Mouse (Mus musculus): ENCODE data around the gene Glb1l2. TPM values are rescaled to one million over a fixed set of nuclear protein-coding genes. Genes with fewer than 3 reads are reported as not detected.

Gene Glb1l2
- polyA plus RNA-seq, 1 experiment from 2014 or later: 2.9 TPM

DNA sequence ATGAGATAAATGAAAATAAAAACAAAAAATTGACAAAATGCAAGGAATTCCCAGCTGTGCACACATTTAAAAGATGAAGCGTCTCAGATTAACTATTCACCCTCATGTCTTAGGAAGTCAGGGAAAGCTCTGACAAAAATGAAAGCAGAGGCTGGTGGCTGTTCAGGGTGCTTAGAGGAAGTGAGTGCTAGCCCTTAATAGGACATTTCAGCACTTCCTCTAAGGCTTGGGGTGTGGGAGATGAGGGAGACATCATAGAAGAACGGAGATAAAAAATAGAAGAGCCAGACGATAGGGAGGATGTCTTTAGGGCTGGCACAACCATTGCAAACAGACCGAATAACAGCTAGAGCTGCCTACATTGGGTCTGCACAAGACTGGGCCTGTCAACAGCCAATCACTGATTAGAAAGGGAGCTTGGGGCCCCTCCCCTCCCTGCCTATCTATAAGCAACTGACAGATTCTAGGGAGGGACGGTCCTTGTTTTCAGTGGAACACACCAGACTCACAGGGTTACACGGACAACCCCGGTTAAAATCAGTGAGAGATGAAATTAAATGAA lies 22.8 kb downstream of the Glb1l2 start:
- Histone ChIP-seq H3K9ac (ENCODE audit: low read length) (no peak overlapping the region), H3K4me3 (ENCODE audit: low read depth, low read length) (no peak overlapping the region), H3K36me3 (ENCODE audit: control insufficient read depth, insufficient read depth, low read length) (no peaks in the 10 kb centered on the region), H3K4me2 (ENCODE audit: low read length) (no peak overlapping the region), H3K4me1 (ENCODE audit: control insufficient read depth, insufficient read depth, low read length) (no peaks in the 10 kb centered on the region), H3K9me3 (replicated peaks; ENCODE audit: control insufficient read depth, low read length) (no peaks in the 10 kb centered on the region), H3K27ac (ENCODE audit: low read depth, low read length) (no peak overlapping the region), H3K27me3 (replicated peaks; ENCODE audit: control insufficient read depth, insufficient read depth, low read length) (no peaks in the 10 kb centered on the region)
- DNase-seq (ENCODE audit: low spot score) (peak; percentile 24), ATAC-seq (peak; percentile 54; the same call in 1 of the 2 replicates)
- 64% methylated on average over 7 of the region's 7 CpGs for WGBS

GRCm38 (mm10) chr9:26778421-26778820 lies 27.8 kb downstream of the Glb1l2 start:
- 93% methylated on average over 7 of the region's 7 CpGs for WGBS
- H3K4me1 ChIP-seq (ENCODE audit: control insufficient read depth, insufficient read depth, low read length): no peaks in the 10 kb centered on the region
- no peak overlapping the region for H3K4me3 ChIP-seq (ENCODE audit: low read depth, low read length)
- H3K9me3 ChIP-seq (replicated peaks; ENCODE audit: control insufficient read depth, low read length): no peaks in the 10 kb centered on the region
- no peak overlapping the region for H3K9ac ChIP-seq (ENCODE audit: low read length)
- no peaks in the 10 kb centered on the region for H3K36me3 ChIP-seq (ENCODE audit: control insufficient read depth, insufficient read depth, low read length)
- H3K27ac ChIP-seq (ENCODE audit: low read depth, low read length): no peak overlapping the region
- ATAC-seq: no peak
- DNase-seq (ENCODE audit: low spot score): no peak
- H3K4me2 ChIP-seq (ENCODE audit: low read length): no peak overlapping the region
- H3K27me3 ChIP-seq (replicated peaks; ENCODE audit: control insufficient read depth, insufficient read depth, low read length): no peaks in the 10 kb centered on the region

GRCm38 (mm10) chr9:26776122-26776902 lies 30.0 kb downstream of the Glb1l2 start:
- Histone ChIP-seq H3K4me2 (ENCODE audit: low read length) (no peak overlapping the region), H3K36me3 (ENCODE audit: control insufficient read depth, insufficient read depth, low read length) (no peaks in the 10 kb centered on the region), H3K9me3 (replicated peaks; ENCODE audit: control insufficient read depth, low read length) (no peaks in the 10 kb centered on the region), H3K4me1 (ENCODE audit: control insufficient read depth, insufficient read depth, low read length) (no peaks in the 10 kb centered on the region), H3K9ac (ENCODE audit: low read length) (no peak overlapping the region), H3K4me3 (ENCODE audit: low read depth, low read length) (no peak overlapping the region), H3K27me3 (replicated peaks; ENCODE audit: control insufficient read depth, insufficient read depth, low read length) (no peaks in the 10 kb centered on the region), H3K27ac (ENCODE audit: low read depth, low read length) (no peak overlapping the region)
- 63% methylated on average over 6 of the region's 6 CpGs for WGBS
- DNase-seq (ENCODE audit: low spot score) (peak; percentile 90), ATAC-seq (peak; percentile 84)

- Histone ChIP-seq H3K9me3 (replicated peaks; ENCODE audit: control insufficient read depth, low read length) (no peaks in the 10 kb centered on the region), H3K36me3 (ENCODE audit: control insufficient read depth, insufficient read depth, low read length) (no peaks in the 10 kb centered on the region), H3K4me1 (ENCODE audit: control insufficient read depth, insufficient read depth, low read length) (no peaks in the 10 kb centered on the region), H3K4me3 (ENCODE audit: low read depth, low read length) (no peak overlapping the region), H3K27me3 (replicated peaks; ENCODE audit: control insufficient read depth, insufficient read depth, low read length) (no peaks in the 10 kb centered on the region), H3K27ac (ENCODE audit: low read depth, low read length) (no peak overlapping the region), H3K9ac (ENCODE audit: low read length) (no peak overlapping the region), H3K4me2 (ENCODE audit: low read length) (no peak overlapping the region)
- ATAC-seq: no peak; the same call in 1 of the 2 replicates
- WGBS: 82% methylated on average over 2 of the region's 2 CpGs
- DNase-seq (ENCODE audit: low spot score): no peak
Measured at GRCm38 (mm10) chr9:26775700-26776099, 30.6 kb downstream of the Glb1l2 start.

GRCm38 (mm10) chr9:26768181-26768580 lies 38.1 kb downstream of the Glb1l2 start:
- no peaks in the 10 kb centered on the region for H3K27me3 ChIP-seq (replicated peaks; ENCODE audit: control insufficient read depth, insufficient read depth, low read length)
- no peak overlapping the region for H3K9ac ChIP-seq (ENCODE audit: low read length)
- ATAC-seq: no peak
- H3K36me3 ChIP-seq (ENCODE audit: control insufficient read depth, insufficient read depth, low read length): no peaks in the 10 kb centered on the region
- H3K4me3 ChIP-seq (ENCODE audit: low read depth, low read length): no peak overlapping the region
- no peak overlapping the region for H3K4me2 ChIP-seq (ENCODE audit: low read length)
- no peak overlapping the region for H3K27ac ChIP-seq (ENCODE audit: low read depth, low read length)
- WGBS: 89% methylated on average over 3 of the region's 3 CpGs
- H3K9me3 ChIP-seq (replicated peaks; ENCODE audit: control insufficient read depth, low read length): no peaks in the 10 kb centered on the region
- DNase-seq (ENCODE audit: low spot score): no peak
- H3K4me1 ChIP-seq (ENCODE audit: control insufficient read depth, insufficient read depth, low read length): no peaks in the 10 kb centered on the region

DNA sequence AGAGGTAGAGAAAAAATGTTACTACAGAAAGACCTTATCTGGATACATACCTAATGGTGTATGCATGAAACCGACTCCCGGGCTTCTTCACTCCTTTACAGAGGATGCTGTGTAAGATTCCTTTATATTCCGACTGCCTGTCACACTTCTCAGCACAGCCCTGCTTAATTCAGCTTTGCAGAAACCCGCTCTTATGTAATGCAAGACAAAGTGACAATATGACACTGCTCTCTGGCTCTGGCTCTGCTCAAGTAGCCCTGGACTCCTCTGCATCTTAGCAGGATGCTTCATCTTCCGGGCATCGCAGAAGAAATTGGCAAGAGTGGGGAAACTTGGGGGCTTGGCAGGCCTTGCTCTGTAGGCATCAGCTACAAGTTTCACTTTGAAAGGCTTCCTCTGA lies 43.8 kb downstream of the Glb1l2 start:
- 87% methylated on average over 6 of the region's 6 CpGs for WGBS
- Histone ChIP-seq H3K4me2 (ENCODE audit: low read length) (no peak overlapping the region), H3K9me3 (replicated peaks; ENCODE audit: control insufficient read depth, low read length) (no peaks in the 10 kb centered on the region), H3K4me3 (ENCODE audit: low read depth, low read length) (no peak overlapping the region), H3K4me1 (ENCODE audit: control insufficient read depth, insufficient read depth, low read length) (peaks cover 3% of the 10 kb centered on the region; the same call in 1 of the 2 replicates), H3K36me3 (ENCODE audit: control insufficient read depth, insufficient read depth, low read length) (0 out of 2 replicates have a peak, but pooled peaks cover 6% of the 10 kb centered on the region), H3K27me3 (replicated peaks; ENCODE audit: control insufficient read depth, insufficient read depth, low read length) (no peaks in the 10 kb centered on the region), H3K27ac (ENCODE audit: low read depth, low read length) (no peak overlapping the region), H3K9ac (ENCODE audit: low read length) (no peak overlapping the region)
- ATAC-seq (no peak), DNase-seq (ENCODE audit: low spot score) (no peak)

DNA sequence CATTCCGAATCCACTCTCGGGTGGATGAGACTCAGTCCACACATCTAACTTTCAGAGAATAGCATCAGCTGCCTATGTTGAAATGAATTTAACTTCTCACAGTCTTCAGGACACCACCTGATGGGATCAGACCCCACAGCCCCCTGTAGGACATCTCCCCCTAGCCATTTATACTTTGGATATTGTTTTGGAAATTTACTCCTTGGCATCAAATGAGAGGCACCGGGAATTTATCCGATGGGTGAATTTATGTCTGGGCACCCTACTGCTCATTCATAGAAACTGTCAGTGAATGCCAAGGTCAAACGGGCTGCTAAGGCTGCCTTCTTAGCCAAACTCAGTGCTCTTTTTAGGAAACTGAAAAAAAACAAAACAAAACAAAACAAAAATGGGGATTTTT lies 45.7 kb downstream of the Glb1l2 start:
- Histone ChIP-seq H3K36me3 (ENCODE audit: control insufficient read depth, insufficient read depth, low read length) (peaks cover 19% of the 10 kb centered on the region), H3K9ac (ENCODE audit: low read length) (no peak overlapping the region), H3K4me2 (ENCODE audit: low read length) (no peak overlapping the region), H3K27ac (ENCODE audit: low read depth, low read length) (no peak overlapping the region), H3K9me3 (replicated peaks; ENCODE audit: control insufficient read depth, low read length) (no peaks in the 10 kb centered on the region), H3K4me3 (ENCODE audit: low read depth, low read length) (no peak overlapping the region), H3K4me1 (ENCODE audit: control insufficient read depth, insufficient read depth, low read length) (peaks cover 3% of the 10 kb centered on the region; the same call in 1 of the 2 replicates), H3K27me3 (replicated peaks; ENCODE audit: control insufficient read depth, insufficient read depth, low read length) (no peaks in the 10 kb centered on the region)
- ATAC-seq: no peak
- WGBS: 77% methylated on average over 5 of the region's 5 CpGs
- no peak for DNase-seq (ENCODE audit: low spot score)

GRCm38 (mm10) chr9:26760081-26760480 lies 46.2 kb downstream of the Glb1l2 start:
- DNase-seq (ENCODE audit: low spot score) (peak; percentile 83), ATAC-seq (peak; percentile 90)
- Histone ChIP-seq H3K36me3 (ENCODE audit: control insufficient read depth, insufficient read depth, low read length) (peaks cover 21% of the 10 kb centered on the region), H3K9ac (ENCODE audit: low read length) (no peak overlapping the region), H3K27me3 (replicated peaks; ENCODE audit: control insufficient read depth, insufficient read depth, low read length) (no peaks in the 10 kb centered on the region), H3K9me3 (replicated peaks; ENCODE audit: control insufficient read depth, low read length) (no peaks in the 10 kb centered on the region), H3K4me2 (ENCODE audit: low read length) (no peak overlapping the region), H3K27ac (ENCODE audit: low read depth, low read length) (no peak overlapping the region), H3K4me3 (ENCODE audit: low read depth, low read length) (no peak overlapping the region), H3K4me1 (ENCODE audit: control insufficient read depth, insufficient read depth, low read length) (peaks cover 3% of the 10 kb centered on the region; the same call in 1 of the 2 replicates)
- 36% methylated on average over 9 of the region's 9 CpGs for WGBS

- ATAC-seq: no peak
- 72% methylated on average over 4 of the region's 4 CpGs for WGBS
Measured at GRCm38 (mm10) chr9:26748893-26749292, 57.4 kb downstream of the Glb1l2 start.

More at GRCm38 (mm10) chr9:26748893-26749292, 57.4 kb downstream of the Glb1l2 start:
- H3K4me1 ChIP-seq (ENCODE audit: control insufficient read depth, insufficient read depth, low read length): no peaks in the 10 kb centered on the region
- peaks cover 8% of the 10 kb centered on the region; the same call in 1 of the 2 replicates for H3K36me3 ChIP-seq (ENCODE audit: control insufficient read depth, insufficient read depth, low read length)
- H3K9me3 ChIP-seq (replicated peaks; ENCODE audit: control insufficient read depth, low read length): no peaks in the 10 kb centered on the region
- H3K27ac ChIP-seq (ENCODE audit: low read depth, low read length): no peak overlapping the region
- H3K4me2 ChIP-seq (ENCODE audit: low read length): no peak overlapping the region
- H3K9ac ChIP-seq (ENCODE audit: low read length): no peak overlapping the region
- no peak overlapping the region for H3K4me3 ChIP-seq (ENCODE audit: low read depth, low read length)
- no peak for DNase-seq (ENCODE audit: low spot score)
- no peaks in the 10 kb centered on the region for H3K27me3 ChIP-seq (replicated peaks; ENCODE audit: control insufficient read depth, insufficient read depth, low read length)
